Mouse (Mus musculus) stomach, postnatal 0 days (tissue): Measurements from ENCODE around the gene Usp36.

ENCODE experiments used
- CTCF ChIP-seq: IDR thresholded peaks from 2 replicates; pipeline ENCODE4 v1.5.1; 2016; ENCODE audit warnings: antibody characterized with exemption, low read depth, mild to moderate bottlenecking, moderate library complexity
- EP300 ChIP-seq: optimal IDR thresholded peaks from 2 replicates; pipeline ENCODE3; 2016; ENCODE audit warnings: antibody characterized with exemption

- TF ChIP-seq CTCF (no peak), EP300 (no peak)
These were observed at the start of gene Usp36 for GRCm38 (mm10) chr11:118289999-118290889.
